Mouse (Mus musculus): ENCODE measurements around the gene Ecel1.

GRCm38 (mm10) chr1:87154501-87155120 is 1.7 kb downstream of the Ecel1 start:
- no peak for TF ChIP-seq CTCF (IDR thresholded peaks at IDR 0.05; ENCODE audit: extremely low read depth, insufficient read depth, low read length)
- no peak for TF ChIP-seq POLR2A (IDR thresholded peaks at IDR 0.05; ENCODE audit: extremely low read depth, insufficient read depth, low read length)

Data from cortical plate, adult 2 months (tissue).